Comparison of ENCODE assay signal across 7 mouse cellular contexts in the genomic region with DNA sequence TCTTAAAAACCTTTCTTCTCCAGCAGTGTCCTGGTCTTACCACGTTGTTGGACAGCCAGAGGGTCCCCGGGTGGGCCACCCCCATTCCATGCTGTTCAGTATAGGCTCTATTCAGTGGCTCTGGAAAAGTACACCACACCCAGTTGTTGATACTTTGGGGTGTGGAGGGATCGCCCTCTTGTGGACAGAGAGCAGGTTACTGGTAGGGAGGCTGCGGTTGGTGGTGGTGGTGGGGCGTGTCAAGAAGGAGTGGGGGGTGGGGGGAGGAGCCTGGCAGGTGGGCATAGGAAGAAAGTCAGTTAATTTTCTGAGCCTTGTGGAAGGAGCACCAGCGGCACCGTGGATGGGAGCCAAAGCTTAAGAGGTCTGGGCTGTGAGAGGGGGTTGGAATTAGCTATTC. TPM values are rescaled to one million over a fixed set of nuclear protein-coding genes. Genes with fewer than 3 reads are reported as not detected.
A peak's percentile ranks its signal among the peaks of the same experiment; 100 is the strongest.
DNase-seq lines count a peak whose midpoint lies in the region; ATAC-seq lines count a peak whose summit lies in the region.

No protein-coding gene starts in this region.

- intact Hi-C loops in left cerebral cortex, postnatal 10 days (cut with DNase I): loop anchor here (5.0 kb wide), 1 partner anchor 88 kb away; a partner anchor contains a TSS

- DNase-seq in gastrocnemius, postnatal 10 days: peak; percentile 69
- peak; percentile 42 to 80 for DNase-seq in left cerebral cortex, postnatal 10 days (ENCODE audit: extremely low spot score in 1 of 2, low spot score in 2 of 2)
- peak; percentile 40 for DNase-seq in right cerebral cortex, postnatal 4 days

- ATAC-seq in activated CD4-positive, CD25-positive, alpha-beta regulatory T cell, adult 4 months: peak; percentile 72
- peak; percentile 81 for ATAC-seq in common myeloid progenitor, adult 5-6 weeks (replicated peaks; ENCODE audit: low read depth, poor library complexity, severe bottlenecking)
- peak; percentile 83 for ATAC-seq in inflammation-experienced regulatory T-cells, adult 6 months
- ATAC-seq in megakaryocyte-erythroid progenitor cell, adult 5-6 weeks (replicated peaks; ENCODE audit: low FRiP score, low TSS enrichment, poor library complexity, severe bottlenecking): peak; percentile 91

RNA-seq across cellular contexts. Expression of a gene that starts 2.7 kb away (rescaled TPM):
- polyA plus RNA-seq in activated CD4-positive, CD25-positive, alpha-beta regulatory T cell, adult 4 months (2017; shearing (Covaris generic)): 100 to 1,000 TPM; 548 to 785 TPM
- total RNA-seq in common myeloid progenitor, adult 5-6 weeks (2017): 8.0 and 14.7 TPM in 2 replicates
- total RNA-seq in gastrocnemius, postnatal 10 days (2021): 100 to 1,000 TPM in 1 of 2 experiments, 10 to 100 TPM in 1; 83.2 to 102 TPM
- 1,000 to 10,000 TPM in 1 of 3 experiments, 100 to 1,000 TPM in 2; 212 to 1,342 (median 247) TPM for polyA plus RNA-seq in inflammation-experienced regulatory T-cells, adult 6 months (2017; shearing (Covaris generic))
- total RNA-seq in left cerebral cortex, postnatal 10 days (2021): 10 to 100 TPM; 24.2 to 31.1 TPM
- 2.0 and 21.9 TPM in 2 replicates for total RNA-seq in megakaryocyte-erythroid progenitor cell, adult 5-6 weeks (2014; fragmentation: Nextera tagmentation)
- 0.94 TPM in 1 of 2 replicates, not detected in the other for total RNA-seq in megakaryocyte-erythroid progenitor cell, adult 5-6 weeks (2017)

RNA-seq across cellular contexts. Expression of a gene that starts 7.1 kb away (rescaled TPM):
- polyA plus RNA-seq in activated CD4-positive, CD25-positive, alpha-beta regulatory T cell, adult 4 months (2017; shearing (Covaris generic)): not detected
- not detected in 2 replicates for total RNA-seq in common myeloid progenitor, adult 5-6 weeks (2017)
- total RNA-seq in gastrocnemius, postnatal 10 days (2021): not detected
- polyA plus RNA-seq in inflammation-experienced regulatory T-cells, adult 6 months (2017; shearing (Covaris generic)): not detected
- total RNA-seq in left cerebral cortex, postnatal 10 days (2021): not detected
- not detected in 2 replicates for total RNA-seq in megakaryocyte-erythroid progenitor cell, adult 5-6 weeks (2014; fragmentation: Nextera tagmentation)
- not detected in 2 replicates for total RNA-seq in megakaryocyte-erythroid progenitor cell, adult 5-6 weeks (2017)

RNA-seq across cellular contexts. Expression of a gene that starts 11.8 kb away (rescaled TPM):
- polyA plus RNA-seq in activated CD4-positive, CD25-positive, alpha-beta regulatory T cell, adult 4 months (2017; shearing (Covaris generic)): 100 to 1,000 TPM; 152 to 248 TPM
- 15.1 and 35.7 TPM in 2 replicates for total RNA-seq in common myeloid progenitor, adult 5-6 weeks (2017)
- 10 to 100 TPM in 1 of 2 experiments, 1 to 10 TPM in 1; 9.6 to 20.1 TPM for total RNA-seq in gastrocnemius, postnatal 10 days (2021)
- 100 to 1,000 TPM in 1 of 3 experiments, 10 to 100 TPM in 2; 65.2 to 589 (median 72.0) TPM for polyA plus RNA-seq in inflammation-experienced regulatory T-cells, adult 6 months (2017; shearing (Covaris generic))
- total RNA-seq in left cerebral cortex, postnatal 10 days (2021): 1 to 10 TPM; 7.1 to 8.1 TPM
- total RNA-seq in megakaryocyte-erythroid progenitor cell, adult 5-6 weeks (2014; fragmentation: Nextera tagmentation): 3.8 TPM in 1 of 2 replicates, not detected in the other
- total RNA-seq in megakaryocyte-erythroid progenitor cell, adult 5-6 weeks (2017): 6.7 and 23.6 TPM in 2 replicates

RNA-seq across cellular contexts. Expression of a gene that starts 13.7 kb away (rescaled TPM):
- not detected for polyA plus RNA-seq in activated CD4-positive, CD25-positive, alpha-beta regulatory T cell, adult 4 months (2017; shearing (Covaris generic))
- not detected in 2 replicates for total RNA-seq in common myeloid progenitor, adult 5-6 weeks (2017)
- not detected for total RNA-seq in gastrocnemius, postnatal 10 days (2021)
- polyA plus RNA-seq in inflammation-experienced regulatory T-cells, adult 6 months (2017; shearing (Covaris generic)): not detected
- not detected for total RNA-seq in left cerebral cortex, postnatal 10 days (2021)
- not detected in 2 replicates for total RNA-seq in megakaryocyte-erythroid progenitor cell, adult 5-6 weeks (2014; fragmentation: Nextera tagmentation)
- not detected in 2 replicates for total RNA-seq in megakaryocyte-erythroid progenitor cell, adult 5-6 weeks (2017)

RNA-seq across cellular contexts. Expression of a gene that starts 25.4 kb away (rescaled TPM):
- not detected for polyA plus RNA-seq in activated CD4-positive, CD25-positive, alpha-beta regulatory T cell, adult 4 months (2017; shearing (Covaris generic))
- total RNA-seq in common myeloid progenitor, adult 5-6 weeks (2017): not detected in 2 replicates
- total RNA-seq in gastrocnemius, postnatal 10 days (2021): not detected
- 1 to 10 TPM in 1 of 3 experiments, not detected in 2; 2.6 TPM for polyA plus RNA-seq in inflammation-experienced regulatory T-cells, adult 6 months (2017; shearing (Covaris generic))
- not detected for total RNA-seq in left cerebral cortex, postnatal 10 days (2021)
- not detected in 2 replicates for total RNA-seq in megakaryocyte-erythroid progenitor cell, adult 5-6 weeks (2014; fragmentation: Nextera tagmentation)
- not detected in 2 replicates for total RNA-seq in megakaryocyte-erythroid progenitor cell, adult 5-6 weeks (2017)

Comparison
In these comparisons a context has a peak if more than half of its experiments do, and no peak if none do; other contexts are left out.
1. Peak in every context shown above with its lines: DNase-seq and ATAC-seq.